ENCODE assay signal across 8 mouse cellular contexts in genomic region chr11:80779527-80780344, GRCm38 (mm10). TPM values are rescaled to one million over a fixed set of nuclear protein-coding genes. Genes with fewer than 3 reads are reported as not detected.
DNase-seq lines count a peak whose midpoint lies in the region; ATAC-seq and TF ChIP-seq lines count a peak whose summit lies in the region.

Gene Myo1d, minus strand, starts transcription at chr11:80780025.

- H3K27ac ChIP-seq in cerebellum, adult 2 months (ENCODE audit: insufficient read depth, low read length): no peak within 1 kb of the TSS
- no peak within 1 kb of the TSS for H3K27ac ChIP-seq in forebrain, postnatal 0 days (ENCODE audit: low read depth, low read length)
- peak within 1 kb of the TSS; percentile 49 for H3K27ac ChIP-seq in neural tube, embryonic 15.5 days (replicated peaks)

- no peaks in the 10 kb centered on the region for H3K27me3 ChIP-seq in G1E (ENCODE audit: insufficient read depth, low read length)
- no peaks in the 10 kb centered on the region for H3K27me3 ChIP-seq in cerebellum, adult 2 months (ENCODE audit: control insufficient read depth, insufficient read depth, low read length)
- no peaks in the 10 kb centered on the region for H3K27me3 ChIP-seq in forebrain, postnatal 0 days (ENCODE audit: insufficient read depth, low read length)
- H3K27me3 ChIP-seq in neural tube, embryonic 15.5 days (replicated peaks): no peaks in the 10 kb centered on the region

- no peaks in the 10 kb centered on the region for H3K4me1 ChIP-seq in G1E (ENCODE audit: insufficient read depth, low read depth, low read length)
- 0 out of 2 replicates have a peak, but pooled peaks cover 3% of the 10 kb centered on the region for H3K4me1 ChIP-seq in cerebellum, adult 2 months (ENCODE audit: control insufficient read depth, insufficient read depth, low read length)
- no peaks in the 10 kb centered on the region; the same call in 1 of the 2 replicates for H3K4me1 ChIP-seq in forebrain, postnatal 0 days (ENCODE audit: insufficient read depth)
- H3K4me1 ChIP-seq in neural tube, embryonic 15.5 days: peaks cover 9% of the 10 kb centered on the region

- DNase-seq in G1E (ENCODE audit: low spot score): no peak
- DNase-seq in cerebellum, adult 2 months: peak; percentile 89
- DNase-seq in forebrain, postnatal 0 days: peak; percentile 89
- peak; percentile 90 for DNase-seq in heart, postnatal 36 days
- peak; percentile 79 to 90 for DNase-seq in layer of hippocampus, adult 18-20 months (ENCODE audit: low spot score in 2 of 2)
- DNase-seq in lung, adult 18-20 months: peak; percentile 88 to 93
- DNase-seq in testis, postnatal 10 days (ENCODE audit: low spot score): peak; percentile 95

- WGBS in cerebellum, adult 2 months: under 1% methylated on average over 71 of the region's 87 CpGs
- WGBS in forebrain, postnatal 0 days: under 1% methylated on average over 69 of the region's 87 CpGs
- under 1% methylated on average over 85 of the region's 87 CpGs for WGBS in neural tube, embryonic 15.5 days

- H3K9ac ChIP-seq in forebrain, postnatal 0 days: peak within 1 kb of the TSS; percentile 57
- peak within 1 kb of the TSS; percentile 54 for H3K9ac ChIP-seq in neural tube, embryonic 15.5 days (replicated peaks)

- H3K4me2 ChIP-seq in forebrain, postnatal 0 days (ENCODE audit: low read depth): peak within 1 kb of the TSS; percentile 74
- H3K4me2 ChIP-seq in neural tube, embryonic 15.5 days: peak within 1 kb of the TSS; percentile 93

- no peaks in the 10 kb centered on the region for H3K36me3 ChIP-seq in G1E (replicated peaks)
- H3K36me3 ChIP-seq in forebrain, postnatal 0 days (ENCODE audit: insufficient read depth): no peaks in the 10 kb centered on the region
- no peaks in the 10 kb centered on the region for H3K36me3 ChIP-seq in neural tube, embryonic 15.5 days

- H3K9me3 ChIP-seq in G1E (replicated peaks): peaks cover 31% of the 10 kb centered on the region
- H3K9me3 ChIP-seq in forebrain, postnatal 0 days (ENCODE audit: low read length): no peaks in the 10 kb centered on the region
- H3K9me3 ChIP-seq in neural tube, embryonic 15.5 days (replicated peaks): no peaks in the 10 kb centered on the region

- H3K4me3 ChIP-seq in G1E (ENCODE audit: low read depth, low read length): peak within 1 kb of the TSS; percentile 16; the same call in 1 of the 2 replicates
- H3K4me3 ChIP-seq in cerebellum, adult 2 months (replicated peaks; ENCODE audit: insufficient read depth, low read depth, low read length): peak within 1 kb of the TSS; percentile 100
- peak within 1 kb of the TSS; percentile 76 for H3K4me3 ChIP-seq in forebrain, postnatal 0 days (ENCODE audit: low read depth, low read length)
- H3K4me3 ChIP-seq in neural tube, embryonic 15.5 days (replicated peaks): peak within 1 kb of the TSS; percentile 74

- TF ChIP-seq POLR2A in cerebellum, adult 2 months (IDR thresholded peaks at IDR 0.05; ENCODE audit: borderline replicate concordance, insufficient read depth, low read length): peak; percentile 51; the same call in 1 of the 2 replicates

- no peak for TF ChIP-seq CTCF in G1E (IDR thresholded peaks at IDR 0.05; ENCODE audit: low read depth, low read length)
- peak; percentile 75 for TF ChIP-seq CTCF in cerebellum, adult 2 months (IDR thresholded peaks at IDR 0.05; ENCODE audit: borderline replicate concordance, insufficient read depth, low read depth, low read length)
- peak; percentile 77 for TF ChIP-seq CTCF in forebrain, postnatal 0 days (IDR thresholded peaks at IDR 0.05; ENCODE audit: low read depth)

- ATAC-seq in G1E (ENCODE audit: extremely low read depth, insufficient number of reproducible peaks, low FRiP score, poor library complexity, severe bottlenecking): no peak
- ATAC-seq in forebrain, postnatal 0 days: peak; percentile 96
- peak; percentile 96 for ATAC-seq in neural tube, embryonic 15.5 days (ENCODE audit: low FRiP score)

- intact Hi-C loops in heart, postnatal 36 days (cut with DNase I): loop anchor here (1.0 to 10.0 kb wide), 3 partner anchors 37 to 175 kb away; no protein-coding TSS in a partner anchor

RNA-seq across cellular contexts. Expression of gene Myo1d, which starts in this region (rescaled TPM):
- not detected in 2 replicates for total RNA-seq in G1E (2014; fragmentation: Nextera tagmentation)
- not detected in 2 replicates for total RNA-seq in G1E (2017)
- polyA plus RNA-seq in G1E (2012): not detected in 2 replicates
- polyA plus RNA-seq in cerebellum, adult 2 months (2012; rRNA removed): 14.3 and 16.9 TPM in 2 replicates
- total RNA-seq in forebrain, postnatal 0 days (2014; rRNA removed): 1.7 and 3.4 TPM in 2 replicates
- 0.88 and 1.2 TPM in 2 replicates for polyA plus RNA-seq in forebrain, postnatal 0 days (2015; fragmentation: Nextera tagmentation; extraction: Ambion mirVana)
- total RNA-seq in heart, postnatal 36 days (2021): 10 to 100 TPM in 1 of 2 experiments, 1 to 10 TPM in 1; 9.4 to 10.2 TPM
- 1 to 10 TPM; 8.6 to 9.9 TPM for total RNA-seq in layer of hippocampus, adult 18-20 months (2021)
- polyA plus RNA-seq in neural tube, embryonic 15.5 days (2015; fragmentation: Nextera tagmentation; extraction: Ambion mirVana): 2.6 and 6.9 TPM in 2 replicates

Comparison
In these comparisons a context has a peak if more than half of its experiments do, and no peak if none do; other contexts are left out.
1. H3K4me3 ChIP-seq: peak in every context shown above with its lines; median percentile 100 in cerebellum, adult 2 months; 76 in forebrain, postnatal 0 days; 74 in neural tube, embryonic 15.5 days; 16 in G1E.